Mouse (Mus musculus) MEL-GATA-1-ER (cell line): Measurements from ENCODE around the gene Erc1.

Experiments used
- DNase-seq: peaks from one replicate; pipeline ENCODE4 v3.0.0-alpha.2; 2012; ENCODE audit warnings: low read depth; ENCODE audit errors: extremely low read depth

Gene Erc1

DNA sequence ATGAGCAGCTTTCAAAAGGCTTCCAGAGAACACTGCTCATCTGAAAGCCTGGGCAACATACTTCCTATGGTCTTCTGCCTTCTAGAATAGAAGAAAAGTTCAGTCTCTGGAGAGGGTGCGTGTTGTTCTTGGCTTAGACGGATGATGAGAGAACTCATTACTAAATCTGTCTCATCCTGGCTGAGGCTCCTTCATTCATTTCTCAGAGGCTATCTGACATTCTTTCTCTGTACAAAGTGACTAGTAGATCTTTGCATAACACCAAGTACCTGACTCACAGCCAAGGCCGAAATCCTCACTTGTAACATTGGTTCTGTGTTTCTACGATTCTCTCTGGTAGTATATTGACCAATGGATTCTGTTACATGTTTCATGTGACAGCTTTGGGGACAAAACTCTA is 252.5 kb downstream of the Erc1 start:
- DNase-seq: no peak

DNA sequence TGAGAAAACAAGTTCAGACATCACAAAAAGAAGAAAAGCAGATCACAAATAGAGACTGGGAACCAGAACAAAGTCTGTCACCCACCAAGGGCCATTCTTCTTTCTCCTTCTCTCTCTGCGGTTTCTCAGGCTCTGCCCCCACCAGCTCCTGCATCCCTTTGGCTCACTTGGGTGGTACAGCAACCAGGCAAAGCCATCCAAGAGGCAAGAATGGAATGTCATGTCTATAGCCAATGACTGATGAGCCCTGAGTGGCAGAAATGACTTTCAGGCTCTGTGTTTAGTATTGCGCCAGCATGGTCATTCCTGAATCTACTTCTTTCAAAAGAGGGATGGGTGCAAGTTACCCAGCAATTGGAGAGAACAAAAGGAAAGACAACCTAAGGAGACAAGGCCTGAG is 257.1 kb downstream of the Erc1 start:
- no peak for DNase-seq

- no peak for DNase-seq
Observed at GRCm38 (mm10) chr6:119587897-119588296, 260.1 kb downstream of the Erc1 start.

DNA sequence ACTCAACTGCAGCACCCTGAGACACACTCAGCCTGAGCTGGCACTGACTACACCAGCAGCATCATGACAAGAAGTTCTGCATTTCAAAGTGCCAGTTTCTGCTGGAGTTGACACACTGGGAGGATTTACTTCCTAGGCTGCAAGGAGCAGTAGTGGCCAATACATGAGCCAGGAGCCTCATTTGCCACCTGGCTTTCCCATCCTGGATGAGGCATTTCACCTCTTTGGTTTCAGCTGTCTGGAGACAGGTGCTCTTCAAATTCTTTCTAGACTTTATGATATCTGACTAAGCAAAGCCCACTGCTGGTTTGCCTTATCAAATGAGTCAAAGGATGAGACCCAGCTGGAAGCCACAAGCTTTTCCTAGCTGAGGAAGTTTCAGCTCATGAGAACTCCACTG is 260.5 kb downstream of the Erc1 start:
- no peak for DNase-seq

GRCm38 (mm10) chr6:119585652-119586375 is 262.2 kb downstream of the Erc1 start:
- DNase-seq: no peak

- no peak for DNase-seq
Observed at GRCm38 (mm10) chr6:119584061-119584460, 263.9 kb downstream of the Erc1 start.

DNA sequence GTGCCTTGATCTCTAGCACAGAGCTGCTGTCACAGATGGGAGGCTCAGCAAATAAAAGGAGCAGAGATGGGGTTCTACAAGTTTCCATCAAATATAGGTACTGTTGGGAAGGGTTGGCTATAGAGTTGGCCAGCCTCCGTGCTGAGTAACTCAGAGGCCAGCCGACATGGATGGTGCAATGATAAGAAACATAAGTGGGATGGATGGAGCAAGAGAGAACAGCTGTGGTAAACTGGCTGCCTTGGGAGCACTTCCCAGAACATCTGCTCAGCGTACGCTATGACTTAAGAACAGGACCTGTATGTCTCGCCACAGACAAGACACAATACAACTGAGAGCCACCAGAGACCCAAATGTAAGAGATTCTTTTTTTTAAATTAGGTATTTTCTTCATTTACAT is 264.8 kb downstream of the Erc1 start:
- DNase-seq: no peak

DNA sequence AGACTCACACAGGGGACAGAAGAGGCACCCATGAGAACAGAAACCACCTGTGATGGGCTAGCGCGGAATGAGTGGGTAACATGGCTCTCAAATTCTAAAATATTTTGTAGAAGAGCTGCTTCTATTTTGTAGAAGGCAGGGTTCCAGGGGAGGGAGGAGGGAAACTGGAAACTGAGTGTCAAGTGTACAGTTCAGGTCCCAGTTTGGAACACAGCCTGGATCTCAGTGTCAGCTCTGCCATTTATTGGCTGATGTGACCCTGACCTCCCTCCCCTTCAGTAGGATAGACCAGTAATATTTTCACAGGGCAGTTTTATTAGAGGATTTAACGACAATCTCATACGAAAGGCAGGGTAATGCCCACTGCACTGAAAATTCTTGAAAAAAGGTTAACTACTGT is 271.3 kb downstream of the Erc1 start:
- DNase-seq: no peak

GRCm38 (mm10) chr6:119575331-119575730 is 272.6 kb downstream of the Erc1 start:
- DNase-seq: no peak

DNA sequence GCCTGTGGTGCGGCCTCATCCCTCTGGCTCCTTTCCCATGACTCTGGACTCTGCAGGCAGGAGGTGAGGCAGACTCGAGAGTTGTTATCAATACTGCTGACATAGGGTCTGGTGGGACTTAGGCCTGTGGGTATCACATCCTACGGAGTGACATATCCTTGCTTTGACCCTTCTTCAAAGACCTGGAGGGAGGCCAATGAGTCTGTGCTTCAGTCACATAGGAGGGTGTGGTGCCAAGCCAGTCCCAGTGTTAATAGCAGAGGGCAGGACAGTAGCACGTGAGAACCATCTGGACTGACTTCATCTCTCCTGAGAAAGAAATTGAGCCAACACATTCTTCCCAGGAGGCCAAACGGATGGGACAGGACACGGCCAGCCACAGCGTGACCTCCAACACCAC is 275.7 kb downstream of the Erc1 start:
- no peak for DNase-seq

GRCm38 (mm10) chr6:119570797-119571196 is 277.2 kb downstream of the Erc1 start:
- DNase-seq: no peak

DNA sequence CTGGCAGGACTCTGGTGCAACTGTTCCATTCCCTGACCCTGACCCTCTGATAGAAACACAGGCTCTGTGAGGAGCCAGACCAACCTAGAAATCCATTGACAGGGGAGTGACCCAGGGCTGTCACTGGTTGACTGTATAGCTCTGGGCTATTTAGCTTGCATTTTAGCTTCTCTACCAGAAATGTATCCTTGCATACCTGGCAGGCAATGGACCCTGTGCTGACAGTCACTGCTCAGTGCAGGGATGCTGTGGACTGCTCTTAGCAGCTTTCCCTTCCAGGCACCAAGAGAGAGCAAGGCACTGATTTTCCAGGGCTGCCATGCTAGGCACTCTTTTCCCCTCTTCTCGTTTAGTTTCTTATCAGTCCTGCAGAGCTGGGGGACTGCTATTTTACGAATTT is 279.6 kb downstream of the Erc1 start:
- no peak for DNase-seq

DNA sequence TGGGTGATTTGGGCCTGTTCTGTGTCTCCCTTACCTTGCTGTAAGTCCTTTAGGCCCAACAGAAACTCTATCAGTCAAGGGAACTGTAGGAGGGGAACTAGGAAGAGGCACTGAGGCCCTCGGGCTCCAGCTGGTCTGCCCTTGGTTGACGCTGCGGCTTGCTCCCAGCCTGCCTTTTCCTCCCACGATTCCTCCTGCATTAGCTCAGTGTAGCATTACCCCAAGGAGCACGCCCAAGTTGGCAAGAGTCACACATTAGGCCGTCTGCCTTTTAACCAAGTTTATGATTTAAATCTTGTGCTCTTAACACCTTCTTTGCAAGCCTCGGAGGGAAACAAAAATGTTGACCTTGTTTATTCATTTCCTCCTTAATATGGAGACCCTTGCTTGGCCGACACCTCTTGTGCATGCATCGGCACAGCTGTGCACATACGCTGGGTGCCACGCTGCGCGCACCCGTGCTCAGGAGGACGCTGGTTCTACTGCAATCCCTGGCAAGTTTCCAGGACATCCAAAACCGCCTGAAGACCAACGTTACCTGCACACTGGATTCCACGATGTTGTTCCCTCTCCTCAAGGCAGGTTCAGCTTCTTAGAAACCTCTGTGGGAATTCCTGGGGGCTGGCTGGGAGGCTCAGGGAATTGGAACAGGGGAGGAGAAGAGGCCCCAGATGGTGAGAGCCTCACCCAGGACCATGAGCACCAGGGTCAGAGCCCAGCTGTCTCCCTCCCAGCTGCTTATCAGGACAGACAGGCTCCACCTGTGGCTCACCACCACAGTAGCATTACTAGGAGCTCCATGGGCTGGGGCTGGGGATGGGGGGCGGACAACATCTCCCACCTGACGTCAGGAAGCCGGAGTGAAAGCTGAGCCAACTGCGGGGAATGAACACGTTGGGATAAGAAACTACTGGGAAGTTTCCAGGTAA is 282.3 kb downstream of the Erc1 start:
- no peak for DNase-seq

GRCm38 (mm10) chr6:119562558-119562957 is 285.4 kb downstream of the Erc1 start:
- no peak for DNase-seq

DNA sequence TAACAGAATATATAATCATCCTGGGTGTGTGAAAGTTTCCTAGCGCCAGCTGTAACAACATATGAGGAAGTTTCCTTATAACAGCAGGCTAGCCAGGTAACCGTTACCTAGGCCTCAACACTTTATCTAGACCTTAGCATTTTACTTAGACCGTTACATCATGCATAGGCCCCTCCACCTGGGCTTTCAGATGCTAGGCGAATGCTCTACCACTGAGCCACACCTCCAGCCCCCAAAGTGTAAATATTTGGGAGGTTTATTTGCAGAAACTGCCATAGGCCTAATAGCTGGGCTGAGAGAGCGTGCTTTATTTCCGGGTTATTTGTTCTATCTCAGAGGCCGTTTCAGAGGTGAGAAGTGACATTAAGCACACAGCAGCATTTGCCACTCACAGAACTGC is 289.1 kb downstream of the Erc1 start:
- no peak for DNase-seq

DNA sequence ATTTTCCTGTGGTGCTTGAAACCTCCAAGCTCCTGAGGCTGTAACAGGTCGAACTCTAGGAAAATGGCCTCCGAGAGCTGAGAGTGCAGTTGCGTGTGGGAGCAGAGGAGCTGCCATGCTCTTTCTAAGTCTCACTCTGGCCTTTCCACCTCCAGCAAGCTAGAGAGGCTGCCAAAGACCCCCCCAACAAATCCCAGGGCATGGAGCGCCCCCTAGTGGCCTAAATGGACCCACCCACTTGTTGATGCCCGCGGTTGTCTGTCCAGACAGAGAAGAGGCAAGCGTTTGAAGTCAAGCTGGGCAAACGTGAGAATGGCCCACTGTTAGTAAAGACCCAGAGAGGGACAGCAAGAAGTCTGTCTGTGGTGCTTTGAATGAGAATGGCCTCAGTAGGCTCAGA is 293.5 kb downstream of the Erc1 start:
- no peak for DNase-seq

DNA sequence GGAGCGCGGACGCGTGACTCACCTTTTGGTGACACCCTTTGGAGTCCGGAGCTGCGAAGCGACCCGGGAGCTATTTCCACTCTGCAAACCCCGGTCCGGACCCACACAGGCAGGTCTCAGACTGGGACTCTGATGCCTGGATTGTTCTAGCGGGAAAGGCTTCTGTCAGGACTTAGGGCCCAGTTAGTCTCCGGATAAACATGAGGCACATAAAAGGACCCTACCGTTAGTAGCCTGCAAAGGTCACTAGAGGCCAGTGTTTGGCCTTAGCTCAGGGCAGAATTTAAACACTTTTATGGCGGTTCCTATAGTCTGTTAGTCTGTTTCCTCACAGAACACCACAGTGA is 303.5 kb downstream of the Erc1 start:
- no peak for DNase-seq

GRCm38 (mm10) chr6:119543803-119544517 is 304.0 kb downstream of the Erc1 start, which contains the start of gene Wnt5b:
Gene Wnt5b (minus strand): TSS chr6:119544347.
- DNase-seq: no peak

DNA sequence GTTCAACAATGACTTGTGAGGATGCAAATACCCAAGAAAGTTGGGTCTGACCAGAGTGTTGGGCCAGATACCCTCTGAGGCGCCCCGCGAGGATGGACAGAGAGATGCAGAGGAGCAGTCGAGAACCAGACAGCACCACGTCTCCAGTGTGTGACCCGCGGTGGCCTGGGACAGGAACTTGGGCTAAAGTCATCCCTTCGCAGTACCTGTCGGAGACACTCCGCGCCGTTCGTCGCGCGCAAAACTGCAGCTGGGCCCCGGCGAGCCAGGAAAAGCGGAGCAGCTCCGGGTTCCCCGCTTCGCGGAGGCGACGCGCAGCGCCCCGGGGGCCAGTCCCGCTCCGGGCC is 304.5 kb downstream of the Erc1 start:
- no peak for DNase-seq

- no peak for DNase-seq
Observed at GRCm38 (mm10) chr6:119535867-119536266, 312.1 kb downstream of the Erc1 start.

DNA sequence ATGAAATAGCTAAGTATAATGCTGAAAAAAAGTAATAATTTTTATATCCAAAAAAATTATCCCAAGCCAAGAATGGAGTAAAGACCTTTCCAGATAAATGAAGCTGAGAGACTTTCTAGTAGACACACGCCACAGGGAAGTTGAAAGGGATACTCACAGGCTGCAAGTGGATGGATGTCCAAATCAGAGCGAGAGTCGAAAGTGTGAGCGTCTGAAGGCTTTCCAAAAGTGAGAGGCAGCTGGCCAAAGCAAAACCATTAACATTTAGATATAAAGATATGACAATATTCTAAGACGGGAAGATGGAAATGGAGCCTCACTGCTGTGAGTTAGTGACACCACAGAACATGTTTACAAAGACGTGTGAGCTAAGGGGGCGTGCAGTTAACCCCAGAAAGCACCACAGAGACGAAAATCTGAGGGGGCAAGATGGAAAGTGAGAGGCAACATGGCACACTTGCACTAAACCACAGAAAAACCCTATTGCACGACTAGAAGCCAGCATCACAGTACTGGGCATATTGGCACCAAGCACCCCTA is 314.7 kb downstream of the Erc1 start:
- no peak for DNase-seq

GRCm38 (mm10) chr6:119529659-119530058 is 318.3 kb downstream of the Erc1 start:
- no peak for DNase-seq
